ENCODE assay signal across 14 mouse cellular contexts in the genomic region with DNA sequence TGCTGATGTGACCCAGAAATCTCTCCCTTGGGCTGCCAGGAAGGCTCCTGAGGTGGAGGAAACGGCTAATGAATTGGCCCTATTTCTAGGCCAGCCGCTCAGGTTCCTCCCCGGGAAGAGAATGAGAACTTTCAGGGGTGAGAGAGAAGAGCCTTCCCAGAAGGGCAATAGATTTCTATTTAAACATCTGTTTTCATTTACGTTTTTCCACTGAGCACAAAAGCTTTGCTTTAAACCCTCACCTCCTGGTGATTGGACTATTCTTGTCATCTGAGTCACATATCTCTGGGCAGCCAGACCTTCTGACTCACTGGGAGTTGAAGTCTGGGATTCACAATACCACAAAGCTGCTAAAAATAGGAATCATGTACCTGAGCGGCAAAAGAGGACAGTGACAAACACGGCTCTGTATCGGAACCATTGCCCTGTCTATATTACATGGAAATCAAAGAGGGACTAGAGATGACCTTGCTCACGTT.
DNase-seq lines count a peak whose midpoint lies in the region; ATAC-seq lines count a peak whose summit lies in the region.
"Had no signal": no experiment of that assay in that cellular context is flagged by ENCODE, and none has a peak within 500 bp of the region (broad histone marks: within the 10 kb centered on the region; RNA-seq: fewer than 3 reads in every experiment).

No protein-coding gene starts in this region.

- 0 out of 2 replicates have a peak, but pooled peaks cover 2% of the 10 kb centered on the region for H3K4me1 ChIP-seq in hindbrain, embryonic 16.5 days (ENCODE audit: control insufficient read depth, insufficient read depth, low read depth, low read length)

- H3K4me2 ChIP-seq in hindbrain, embryonic 16.5 days (ENCODE audit: low read length), result no peak overlapping the region

- no peak overlapping the region for H3K9ac ChIP-seq in hindbrain, embryonic 16.5 days (ENCODE audit: low read depth, low read length)

- H3K27ac ChIP-seq in hindbrain, embryonic 16.5 days (ENCODE audit: low read depth, low read length), result no peak overlapping the region

- 73% methylated on average over 8 of the region's 8 CpGs for WGBS in hindbrain, embryonic 16.5 days

- no peaks in the 10 kb centered on the region for H3K9me3 ChIP-seq in hindbrain, embryonic 16.5 days (ENCODE audit: control insufficient read depth, low read length)

- DNase-seq in embryo, embryonic 10.5 days (ENCODE audit: low spot score), result peak; percentile 20
- DNase-seq in embryo, embryonic 10 days (ENCODE audit: low spot score), result no peak
- peak; percentile 35 for DNase-seq in right cerebral cortex, adult 18-20 months
- DNase-seq in right cerebral cortex, postnatal 36 days (ENCODE audit: low spot score in 2 of 2), result no peak
- DNase-seq in fibroblast of lung, adult 2 months (ENCODE audit: low read depth), result peak; percentile 62
- DNase-seq in spleen, adult 18-20 months, result no peak
- DNase-seq in retina, postnatal 1 day, result no peak
- DNase-seq: gastrocnemius, postnatal 10 days; kidney, adult 2 months; lung, postnatal 4 days; right cerebral cortex, postnatal 4 days had no signal

- ATAC-seq in hindbrain, embryonic 16.5 days, result no peak
- ATAC-seq: activated CD4-positive, CD25-positive, alpha-beta regulatory T cell, adult 4 months had no signal

- no peak overlapping the region for H3K4me3 ChIP-seq in hindbrain, embryonic 16.5 days (ENCODE audit: low read length)
- H3K4me3 ChIP-seq: erythroblast, embryonic 14.5 days had no signal

- no peaks in the 10 kb centered on the region for H3K27me3 ChIP-seq in hindbrain, embryonic 16.5 days (replicated peaks; ENCODE audit: control insufficient read depth, insufficient read depth, low read length)

- no peaks in the 10 kb centered on the region for H3K36me3 ChIP-seq in hindbrain, embryonic 16.5 days (ENCODE audit: control insufficient read depth, insufficient read depth, low read length)

Comparison
In these comparisons a context has a peak if more than half of its experiments do, and no peak if none do; other contexts are left out.
1. DNase-seq: peak in embryo, embryonic 10.5 days (single experiment), right cerebral cortex, adult 18-20 months (single experiment) and fibroblast of lung, adult 2 months (single experiment); none in embryo, embryonic 10 days (single experiment), right cerebral cortex, postnatal 36 days (0 of 2), spleen, adult 18-20 months (0 of 2) and retina, postnatal 1 day (single experiment).